Mouse (Mus musculus): ENCODE results near the gene 3110009E18Rik.

Gene 3110009E18Rik

GRCm38 (mm10) chr1:120101227-120101609 is 19.8 kb upstream of the 3110009E18Rik start:
- DNase-seq (ENCODE audit: low read depth, low spot score): no peak

GRCm38 (mm10) chr1:120105556-120105959 is 15.4 kb upstream of the 3110009E18Rik start:
- no peak for DNase-seq (ENCODE audit: low read depth, low spot score)

DNA sequence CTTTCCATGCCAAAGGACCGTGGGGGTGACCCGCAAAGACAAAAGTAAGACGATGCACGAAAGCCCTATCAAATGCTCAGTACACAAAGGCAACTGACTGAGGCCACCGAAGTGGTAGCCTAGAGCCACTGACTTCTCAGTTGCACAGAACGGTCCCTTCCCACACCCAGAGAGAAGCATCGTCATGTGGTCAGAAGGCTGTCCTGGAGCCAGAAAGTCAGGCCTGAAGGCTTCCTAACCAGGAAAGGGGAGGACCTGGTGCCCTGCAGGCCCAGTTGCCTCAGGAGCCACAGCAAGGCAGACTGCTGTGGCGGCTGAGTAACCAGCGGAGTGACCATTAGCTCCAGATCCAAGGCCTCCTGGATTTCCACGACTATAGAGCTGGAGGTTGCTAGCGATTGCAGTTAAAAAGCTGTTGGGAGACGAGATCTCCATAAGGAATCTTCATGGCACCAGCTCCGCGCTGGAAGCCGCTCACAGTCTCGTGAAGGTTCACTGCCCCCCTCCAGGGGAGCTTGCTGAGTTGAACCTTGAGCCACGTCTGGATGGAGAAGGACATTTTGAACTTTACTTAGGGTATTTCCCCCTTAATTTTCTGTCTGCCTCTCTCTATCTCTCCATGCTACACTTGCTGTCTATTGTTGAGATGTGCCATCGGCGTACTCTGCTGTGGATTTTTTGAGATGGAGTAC is 11.1 kb upstream of the 3110009E18Rik start:
- no peak for DNase-seq (ENCODE audit: low read depth, low spot score)

DNA sequence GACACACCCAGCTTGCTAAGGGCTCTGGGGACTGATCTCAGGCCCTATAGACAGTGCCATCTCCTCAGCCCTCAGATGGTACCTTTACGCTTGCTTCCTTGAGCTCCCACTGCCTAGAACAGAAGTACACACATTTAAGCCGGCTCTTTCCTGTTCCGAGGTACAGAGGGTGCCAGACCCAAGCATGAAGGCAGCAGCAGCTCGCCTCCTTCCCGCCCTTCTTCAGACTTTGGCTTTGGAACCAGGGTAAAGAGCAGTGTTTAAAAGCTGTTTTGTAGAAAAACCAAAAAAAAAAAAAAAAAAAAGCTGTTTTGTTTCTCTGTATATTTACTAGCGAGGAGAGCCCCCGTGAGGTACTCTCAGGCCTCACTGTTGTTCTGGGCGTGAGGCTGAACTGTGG is 9.2 kb upstream of the 3110009E18Rik start:
- DNase-seq (ENCODE audit: low read depth, low spot score): no peak

DNA sequence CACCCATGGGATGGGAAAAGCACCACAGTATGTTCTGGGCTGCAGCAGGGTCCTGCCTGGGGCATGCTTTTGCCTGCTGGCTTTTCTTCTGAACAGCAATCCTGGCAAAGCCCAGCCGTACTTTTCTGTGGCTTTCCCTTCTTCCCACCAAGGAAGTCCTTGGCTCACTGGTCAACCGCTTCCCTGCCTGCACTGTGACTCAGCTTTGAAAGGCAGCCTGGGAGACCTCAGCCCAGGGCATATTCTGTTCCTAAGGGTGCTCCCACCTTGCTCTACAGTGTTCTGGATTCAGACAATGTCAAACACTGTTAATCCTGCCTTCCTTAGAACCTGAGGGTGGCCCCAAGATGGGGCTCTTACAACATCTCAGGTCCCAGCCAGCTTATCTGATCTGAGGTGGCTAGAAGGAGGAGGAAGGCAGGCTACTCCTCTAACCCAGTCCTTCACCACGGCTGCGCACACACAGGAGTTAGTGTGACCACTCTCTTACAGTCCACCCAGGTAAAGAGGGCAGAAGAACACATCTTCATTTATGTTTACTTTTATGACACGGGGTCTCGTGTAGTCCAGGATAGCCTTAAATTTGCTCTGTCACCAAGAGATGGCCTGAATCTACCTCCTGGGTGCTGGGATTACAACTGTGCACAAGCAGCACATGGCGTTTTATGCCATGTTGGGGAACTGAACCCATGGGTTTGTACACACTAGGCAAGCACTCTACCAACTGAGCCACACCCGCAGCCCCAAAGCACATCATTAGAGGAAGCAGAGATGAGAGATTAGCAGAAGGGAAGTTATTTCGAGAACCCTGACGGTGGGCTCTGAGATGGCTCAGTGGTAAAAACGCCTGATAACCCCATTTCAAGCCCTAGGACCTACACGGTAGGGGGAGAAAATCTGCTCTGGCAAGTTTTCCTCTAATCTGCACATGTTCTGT is 8.5 kb upstream of the 3110009E18Rik start:
- DNase-seq (ENCODE audit: low read depth, low spot score): no peak

GRCm38 (mm10) chr1:120115671-120116081 is 5.3 kb upstream of the 3110009E18Rik start:
- DNase-seq (ENCODE audit: low read depth, low spot score): no peak

DNA sequence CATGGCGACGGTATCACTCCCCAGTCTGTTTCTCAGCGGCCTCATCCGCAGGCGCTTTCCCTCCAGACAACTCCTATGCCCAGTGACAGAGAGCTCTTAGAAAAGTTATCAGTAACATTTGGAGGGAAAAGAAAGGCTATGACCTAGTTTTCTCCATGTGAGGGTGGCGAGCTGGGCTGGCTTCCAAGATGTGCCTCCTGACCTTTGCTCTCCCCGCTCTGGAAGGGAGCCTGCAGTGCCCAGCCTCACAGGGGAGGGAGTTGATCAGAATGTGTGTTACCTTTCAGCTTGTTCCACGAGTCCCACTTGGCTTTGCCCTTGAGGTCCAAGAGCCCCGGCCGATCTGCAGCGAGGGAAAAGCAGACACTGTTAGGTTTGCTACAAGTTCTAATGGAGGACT is 4.9 kb upstream of the 3110009E18Rik start:
- no peak for DNase-seq (ENCODE audit: low read depth, low spot score)

- DNase-seq (ENCODE audit: low read depth, low spot score): no peak
These were observed 2.1 kb upstream of the 3110009E18Rik start for GRCm38 (mm10) chr1:120118854-120119253.

- DNase-seq (ENCODE audit: low read depth, low spot score): no peak
These were observed 1.6 kb upstream of the 3110009E18Rik start for GRCm38 (mm10) chr1:120119389-120119788.

GRCm38 (mm10) chr1:120120141-120120968 is 632 bp upstream of the 3110009E18Rik start:
- DNase-seq (ENCODE audit: low read depth, low spot score): no peak

DNA sequence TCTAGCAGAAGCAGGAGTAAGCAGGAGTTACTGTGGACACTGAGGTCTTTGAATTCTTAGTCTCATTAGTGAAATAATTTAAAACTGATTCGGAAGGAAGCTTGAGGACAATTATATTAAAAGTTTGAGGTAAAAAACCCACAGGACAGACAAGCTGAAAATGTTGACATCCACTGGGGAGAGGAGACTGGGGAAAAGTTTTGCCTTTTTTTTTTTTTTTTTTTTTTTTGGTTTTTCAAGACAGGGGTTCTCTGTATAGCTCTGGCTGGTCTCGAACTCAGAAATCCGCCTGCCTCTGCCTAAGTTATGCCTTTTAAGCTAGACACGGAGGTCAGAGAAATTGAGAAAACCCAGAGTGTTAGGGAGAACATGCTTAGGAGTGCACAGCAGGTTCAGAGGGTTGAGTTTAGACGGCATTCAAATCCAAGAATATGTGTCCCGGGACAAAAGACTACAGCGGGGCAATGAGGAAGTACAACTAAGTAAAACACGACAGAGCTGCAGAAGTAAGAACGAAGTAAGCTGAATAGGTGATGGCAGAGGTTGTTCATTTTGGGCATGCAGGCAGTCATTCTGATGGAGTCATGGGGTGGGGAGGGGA is 1.0 kb downstream of the 3110009E18Rik start:
- no peak for DNase-seq (ENCODE audit: low read depth, low spot score)

- no peak for DNase-seq (ENCODE audit: low read depth, low spot score)
These were observed 1.8 kb downstream of the 3110009E18Rik start for GRCm38 (mm10) chr1:120122634-120123383.

- no peak for DNase-seq (ENCODE audit: low read depth, low spot score)
These were observed 3.9 kb downstream of the 3110009E18Rik start for GRCm38 (mm10) chr1:120124839-120125238.

DNA sequence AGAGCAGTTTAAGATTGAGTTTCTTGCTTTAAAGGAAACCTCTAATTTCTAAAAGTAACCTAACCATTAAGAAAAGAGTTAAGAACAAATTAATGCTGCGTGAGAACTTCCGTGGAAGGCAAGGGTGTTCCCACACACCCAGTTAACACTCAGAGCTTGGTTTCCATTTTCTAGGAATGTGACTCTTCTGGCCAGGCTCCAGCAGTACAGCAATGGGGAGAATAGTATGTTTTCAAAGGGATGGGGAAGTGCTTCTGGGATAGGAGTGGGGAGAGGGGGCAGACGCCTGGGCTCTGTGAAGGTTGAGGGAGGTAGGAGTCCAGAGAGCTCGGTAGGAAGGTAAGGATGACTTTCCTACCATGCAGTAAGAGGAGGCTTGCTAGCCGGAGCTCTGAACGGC is 4.5 kb downstream of the 3110009E18Rik start:
- no peak for DNase-seq (ENCODE audit: low read depth, low spot score)

DNA sequence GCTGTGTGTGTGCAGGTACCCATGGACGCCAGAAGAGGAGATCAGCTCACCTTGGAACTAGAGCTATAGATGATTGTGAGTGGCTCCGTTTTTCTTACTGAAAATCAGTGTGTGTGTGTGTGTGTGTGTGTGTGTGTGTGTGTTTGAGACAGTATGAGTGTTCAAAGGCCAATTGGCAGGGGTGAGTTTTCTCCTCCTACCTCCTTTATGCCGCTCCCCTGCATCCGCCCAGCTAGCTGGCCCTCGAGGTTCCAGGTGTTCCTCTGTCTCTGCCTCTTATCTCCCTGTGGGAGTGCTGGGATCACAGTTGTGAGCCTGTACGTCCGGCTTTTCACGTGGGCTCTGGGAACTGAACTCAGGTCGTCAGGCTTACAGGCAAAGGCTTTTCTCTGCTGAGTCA is 5.3 kb downstream of the 3110009E18Rik start:
- DNase-seq (ENCODE audit: low read depth, low spot score): no peak

DNA sequence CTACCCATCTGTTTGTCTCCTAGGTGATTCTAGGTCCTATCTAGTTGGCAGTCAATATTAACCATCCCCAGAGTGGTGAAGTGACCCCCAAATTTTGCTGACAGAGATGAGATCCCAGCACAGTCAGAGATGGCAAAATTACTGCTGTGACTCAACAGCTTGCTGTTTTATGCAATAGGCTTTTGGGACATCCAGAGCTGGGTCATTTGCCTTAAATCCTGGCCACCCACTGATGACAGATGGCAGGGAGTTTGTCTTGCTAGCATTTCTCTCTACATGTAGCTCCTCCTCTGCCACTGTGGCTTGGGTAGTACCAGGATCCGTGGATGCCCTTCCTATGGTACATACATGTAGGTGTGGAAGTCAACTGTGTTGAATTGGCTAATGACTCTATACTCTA is 11.4 kb downstream of the 3110009E18Rik start:
- no peak for DNase-seq (ENCODE audit: low read depth, low spot score)

- no peak for DNase-seq (ENCODE audit: low read depth, low spot score)
These were observed 15.2 kb downstream of the 3110009E18Rik start for GRCm38 (mm10) chr1:120135934-120136786.

- DNase-seq (ENCODE audit: low read depth, low spot score): no peak
These were observed 18.0 kb downstream of the 3110009E18Rik start for GRCm38 (mm10) chr1:120138923-120139540.

DNA sequence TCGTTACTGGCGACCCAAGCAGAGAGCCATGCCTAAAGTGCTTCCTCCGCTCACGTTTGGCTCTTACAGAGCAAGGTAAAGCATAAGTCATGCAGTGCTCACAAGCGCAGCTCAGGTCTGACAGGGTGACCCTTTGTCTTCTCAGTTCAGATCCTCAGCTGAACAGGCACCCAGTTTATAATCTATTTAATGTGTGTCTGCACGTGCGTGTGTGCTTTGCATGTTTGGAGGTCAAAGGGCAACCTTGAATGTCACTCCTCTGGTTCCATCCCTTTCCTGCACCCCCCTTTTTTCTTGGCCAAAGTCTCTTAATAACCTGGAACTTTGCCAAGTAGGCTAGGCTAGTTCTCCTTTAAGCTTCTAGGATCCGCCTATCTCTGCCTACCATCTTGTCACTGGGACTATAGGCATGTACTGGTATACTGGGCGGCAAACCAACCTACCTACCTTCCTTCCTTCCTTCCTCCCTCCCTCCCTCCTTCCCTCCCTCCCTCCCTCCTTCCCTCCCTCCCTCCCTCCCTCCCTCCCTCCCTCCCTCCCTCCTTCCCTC is 19.2 kb downstream of the 3110009E18Rik start:
- no peak for DNase-seq (ENCODE audit: low read depth, low spot score)

Measured in c-Kit-negative CD71-positive TER-119-positive erythroid progenitor cells, embryonic 14.5 days (primary cell).